Mouse (Mus musculus) cerebellum, adult 2 months (tissue): ENCODE results near the gene Csnk1g1.

Source experiments
- CTCF ChIP-seq: fragments of 200-500 bp; IDR thresholded peaks from 2 replicates; pipeline ENCODE4 v1.5.1; 2011; ENCODE audit warnings: low read depth, mild to moderate bottlenecking, control low read depth, low read length, moderate library complexity, borderline replicate concordance; ENCODE audit not compliant: insufficient read depth
- POLR2A ChIP-seq: fragments of 200-500 bp; IDR thresholded peaks from 2 replicates; pipeline ENCODE4 v1.6.1; 2011; ENCODE audit warnings: low read length, control low read depth, borderline replicate concordance; ENCODE audit not compliant: insufficient read depth

DNA sequence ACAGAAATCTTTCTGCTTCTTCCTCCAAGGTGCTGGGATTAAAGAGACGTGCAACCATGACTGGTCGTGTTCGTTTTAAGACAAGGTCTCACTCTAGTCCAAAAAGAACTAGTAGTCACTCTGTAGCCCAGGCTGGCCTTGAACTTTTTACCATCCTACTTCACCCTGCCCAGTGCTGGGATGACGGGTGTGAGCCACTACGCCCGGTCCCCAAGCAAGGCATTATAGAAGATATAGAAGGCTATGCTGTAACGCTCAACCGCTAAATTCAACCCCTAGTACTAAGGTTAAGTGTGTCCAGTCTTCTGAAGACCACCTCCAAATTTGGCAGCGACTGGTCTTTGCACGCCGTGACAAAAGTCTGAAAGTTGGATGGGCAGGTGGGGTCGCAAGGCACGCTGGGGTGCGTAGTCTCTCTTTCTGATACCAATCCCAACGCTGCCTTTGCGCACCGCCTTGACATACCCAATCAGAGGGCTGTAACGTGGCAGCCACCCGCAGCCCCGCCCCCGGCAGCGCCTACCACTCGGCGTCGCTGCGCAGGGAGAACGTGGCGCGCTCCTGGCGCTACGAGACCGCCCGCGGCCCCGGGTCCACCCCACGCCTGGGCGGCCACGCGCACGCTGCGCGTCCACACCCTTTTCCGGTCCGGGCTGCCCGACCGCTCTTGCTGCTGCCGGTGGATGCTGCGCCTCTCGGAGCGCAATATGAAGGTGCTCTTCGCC is 151.0 kb downstream of the Csnk1g1 start, which contains the start of gene Ppib:
- no peak for TF ChIP-seq CTCF
- peak; percentile 95 for TF ChIP-seq POLR2A
